Mouse (Mus musculus): Measurements from ENCODE around the gene Iglon5. TPM values are rescaled to one million over a fixed set of nuclear protein-coding genes. Genes with fewer than 3 reads are reported as not detected.
A peak's percentile ranks its signal among the peaks of the same experiment; 100 is the strongest.

Gene Iglon5
- polyA plus RNA-seq, 1 experiment from 2014 or later = not detected

GRCm38 (mm10) chr7:43427406-43427805 is 62.5 kb downstream of the Iglon5 start, which contains the start of gene Lim2:
Gene Lim2, plus strand, starts transcription at chr7:43427670.
- Histone ChIP-seq H3K9me3 (ENCODE audit: low read length) (no peaks in the 10 kb centered on the region; the same call in 1 of the 2 replicates), H3K36me3 (replicated peaks; ENCODE audit: insufficient read depth, low read length) (no peaks in the 10 kb centered on the region), H3K4me2 (ENCODE audit: low read depth, low read length) (no peak within 1 kb of the TSS), H3K9ac (replicated peaks) (no peak within 1 kb of the TSS), H3K27ac (ENCODE audit: low read depth) (no peak within 1 kb of the TSS), H3K4me3 (ENCODE audit: low read depth, low read length) (no peak within 1 kb of the TSS), H3K27me3 (ENCODE audit: insufficient read depth, low read length) (no peaks in the 10 kb centered on the region), H3K4me1 (ENCODE audit: insufficient read depth) (no peaks in the 10 kb centered on the region)
- ATAC-seq (no peak), DNase-seq (no peak)
- no peak for TF ChIP-seq EP300 (IDR thresholded peaks at IDR 0.05; ENCODE audit: low read depth)
- 77% methylated on average over 8 of the region's 8 CpGs for whole genome bisulfite sequencing (ENCODE audit: insufficient replicate concordance)

DNA sequence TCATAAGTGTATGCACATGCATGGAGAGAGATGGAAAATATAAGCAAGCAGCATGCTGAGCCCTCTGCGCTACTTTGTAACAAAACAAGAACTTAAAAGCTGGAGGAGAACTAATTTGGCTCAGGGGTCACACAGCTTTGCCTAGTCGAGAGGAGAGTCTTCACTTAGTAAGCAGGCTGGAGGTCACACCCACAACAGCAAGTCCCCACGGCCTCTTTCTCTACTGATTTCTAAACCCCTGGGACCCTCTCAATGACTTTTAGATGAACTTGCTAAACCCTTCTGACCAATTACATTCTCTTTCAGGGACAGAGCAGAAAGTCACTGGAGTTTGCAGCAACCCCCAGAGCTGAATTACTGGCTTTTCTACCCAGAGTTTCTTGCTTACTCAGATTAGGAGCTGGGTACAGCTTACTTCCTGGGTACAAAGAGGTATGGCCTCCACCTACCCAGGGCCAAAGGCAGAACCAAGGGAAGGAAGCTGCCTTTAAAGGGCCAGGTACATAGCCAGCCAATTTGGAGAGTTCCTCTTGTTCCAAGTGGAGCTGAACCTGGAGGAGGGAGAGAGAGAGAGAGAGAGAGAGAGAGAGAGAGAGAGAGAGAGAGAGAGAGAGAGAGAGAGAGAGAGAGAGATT is 65.8 kb downstream of the Iglon5 start:
- Histone ChIP-seq H3K4me2 (ENCODE audit: low read depth, low read length) (no peak overlapping the region), H3K9me3 (ENCODE audit: low read length) (no peaks in the 10 kb centered on the region), H3K27me3 (ENCODE audit: insufficient read depth, low read length) (no peaks in the 10 kb centered on the region), H3K4me1 (ENCODE audit: insufficient read depth) (no peaks in the 10 kb centered on the region), H3K4me3 (ENCODE audit: low read depth, low read length) (no peak overlapping the region), H3K27ac (ENCODE audit: low read depth) (no peak overlapping the region), H3K36me3 (replicated peaks; ENCODE audit: insufficient read depth, low read length) (no peaks in the 10 kb centered on the region), H3K9ac (replicated peaks) (no peak overlapping the region)
- DNase-seq (no peak), ATAC-seq (no peak)
- whole genome bisulfite sequencing (ENCODE audit: insufficient replicate concordance) = 55% methylated on average over 3 of the region's 3 CpGs
- TF ChIP-seq CTCF (IDR thresholded peaks at IDR 0.05; ENCODE audit: low read depth) (no peak), EP300 (IDR thresholded peaks at IDR 0.05; ENCODE audit: low read depth) (no peak)

- DNase-seq = peak; percentile 88
- H3K4me2 ChIP-seq (ENCODE audit: low read depth, low read length) = peak overlapping the region; percentile 40; the same call in 1 of the 2 replicates
- H3K9me3 ChIP-seq (ENCODE audit: low read length) = no peaks in the 10 kb centered on the region
- no peak overlapping the region for H3K9ac ChIP-seq (replicated peaks)
- no peaks in the 10 kb centered on the region for H3K4me1 ChIP-seq (ENCODE audit: insufficient read depth)
- no peaks in the 10 kb centered on the region for H3K36me3 ChIP-seq (replicated peaks; ENCODE audit: insufficient read depth, low read length)
- no peaks in the 10 kb centered on the region for H3K27me3 ChIP-seq (ENCODE audit: insufficient read depth, low read length)
- TF ChIP-seq EP300 (IDR thresholded peaks at IDR 0.05; ENCODE audit: low read depth) = no peak
- TF ChIP-seq CTCF (IDR thresholded peaks at IDR 0.05; ENCODE audit: low read depth) = peak; percentile 96
- no peak overlapping the region for H3K4me3 ChIP-seq (ENCODE audit: low read depth, low read length)
- 13% methylated on average over 11 of the region's 11 CpGs for WGBS (ENCODE audit: insufficient replicate concordance)
- H3K27ac ChIP-seq (ENCODE audit: low read depth) = no peak overlapping the region
- ATAC-seq = peak; percentile 92
Measured at GRCm38 (mm10) chr7:43422995-43423617, 66.8 kb downstream of the Iglon5 start.

Small RNA genes lying within 50 kb of the gene (microRNA-seq; reads per million reads assigned to microRNA genes)
- gene Mir7051 = 1.6 reads per million

Other genes starting within 250 kb of the Iglon5 start
- 3.9 and 4.1 TPM in 2 replicates for gene Zfp715, start 176.8 kb downstream of the Iglon5 start, polyA plus RNA-seq (2015; fragmentation: Nextera tagmentation; extraction: Ambion mirVana)
- 0.71 and 0.96 TPM in 2 replicates for gene Siglecf, start 138.7 kb downstream of the Iglon5 start, polyA plus RNA-seq (2015; fragmentation: Nextera tagmentation; extraction: Ambion mirVana)
- 2.9 and 3.5 TPM in 2 replicates for gene Siglecg, start 81.9 kb downstream of the Iglon5 start, polyA plus RNA-seq (2015; fragmentation: Nextera tagmentation; extraction: Ambion mirVana)
- gene Lim2, start 62.4 kb downstream of the Iglon5 start, polyA plus RNA-seq (2015; fragmentation: Nextera tagmentation; extraction: Ambion mirVana) = not detected in 2 replicates
- gene Nkg7, start 53.0 kb downstream of the Iglon5 start, polyA plus RNA-seq (2015; fragmentation: Nextera tagmentation; extraction: Ambion mirVana) = 12.6 and 16.2 TPM in 2 replicates
- 0.22 TPM in 1 of 2 replicates, not detected in the other for gene Cldnd2, start 49.3 kb downstream of the Iglon5 start, polyA plus RNA-seq (2015; fragmentation: Nextera tagmentation; extraction: Ambion mirVana)
- 759 and 760 TPM in 2 replicates for gene Etfb, start 46.0 kb downstream of the Iglon5 start, polyA plus RNA-seq (2015; fragmentation: Nextera tagmentation; extraction: Ambion mirVana)
- 0.25 TPM in 1 of 2 replicates, not detected in the other for gene Gm45233, start 45.9 kb downstream of the Iglon5 start, polyA plus RNA-seq (2015; fragmentation: Nextera tagmentation; extraction: Ambion mirVana)
- gene Vsig10l, start 26.9 kb downstream of the Iglon5 start, polyA plus RNA-seq (2015; fragmentation: Nextera tagmentation; extraction: Ambion mirVana) = 0.70 and 1.4 TPM in 2 replicates
- gene 4931406B18Rik, start 15.9 kb upstream of the Iglon5 start, polyA plus RNA-seq (2015; fragmentation: Nextera tagmentation; extraction: Ambion mirVana) = not detected in 2 replicates
- gene Cd33, start 54.4 kb upstream of the Iglon5 start, polyA plus RNA-seq (2015; fragmentation: Nextera tagmentation; extraction: Ambion mirVana) = 3.9 and 5.1 TPM in 2 replicates
- 0.14 and 0.26 TPM in 2 replicates for gene Zfp658, start 72.2 kb upstream of the Iglon5 start, polyA plus RNA-seq (2015; fragmentation: Nextera tagmentation; extraction: Ambion mirVana)
- 1.3 TPM in 2 replicates for gene Zfp719, start 89.5 kb upstream of the Iglon5 start, polyA plus RNA-seq (2015; fragmentation: Nextera tagmentation; extraction: Ambion mirVana)
- not detected in 2 replicates for gene Zfp819, start 117.1 kb upstream of the Iglon5 start, polyA plus RNA-seq (2015; fragmentation: Nextera tagmentation; extraction: Ambion mirVana)
- gene Ceacam18, start 144.6 kb upstream of the Iglon5 start, polyA plus RNA-seq (2015; fragmentation: Nextera tagmentation; extraction: Ambion mirVana) = 0.14 TPM in 1 of 2 replicates, not detected in the other
- 5.1 and 5.8 TPM in 2 replicates for gene Siglece, start 170.1 kb upstream of the Iglon5 start, polyA plus RNA-seq (2015; fragmentation: Nextera tagmentation; extraction: Ambion mirVana)
- gene Ctu1, start 181.9 kb upstream of the Iglon5 start, polyA plus RNA-seq (2015; fragmentation: Nextera tagmentation; extraction: Ambion mirVana) = 3.2 and 4.5 TPM in 2 replicates
- gene Klk14, start 200.3 kb upstream of the Iglon5 start, polyA plus RNA-seq (2015; fragmentation: Nextera tagmentation; extraction: Ambion mirVana) = not detected in 2 replicates
- not detected in 2 replicates for gene Klk13, start 222.5 kb upstream of the Iglon5 start, polyA plus RNA-seq (2015; fragmentation: Nextera tagmentation; extraction: Ambion mirVana)

All from liver, postnatal 0 days (tissue).